Mouse (Mus musculus) E14TG2a.4 (cell line): ENCODE measurements around the gene Pip4k2b.
"Not testable (repeated sequence)": the region's sequence is repeated elsewhere in the genome, so short reads cannot be mapped to it uniquely, and the experiment has no call there.

Experiments used
- H3K27me3 ChIP-seq: 2 replicates; pipeline ENCODE4 v1.6.1; 2014; ENCODE audit warnings: low read length, control low read depth; ENCODE audit not compliant: insufficient read depth
- H3K36me3 ChIP-seq: 2 replicates; pipeline ENCODE4 v1.6.1; 2014; ENCODE audit warnings: low read length, control low read depth; ENCODE audit not compliant: insufficient read depth
- H3K4me1 ChIP-seq: replicated peaks from 2 replicates; pipeline ENCODE4 v1.6.1; 2014; ENCODE audit warnings: low read depth, low read length, control low read depth
- H3K4me3 ChIP-seq: replicated peaks from 2 replicates; pipeline ENCODE4 v1.5.1; 2014; ENCODE audit warnings: mild to moderate bottlenecking, low read length
- H3K9me3 ChIP-seq: 2 replicates; pipeline ENCODE4 v1.6.1; 2014; ENCODE audit warnings: low read length, control low read depth
- CTCF ChIP-seq: conservative IDR thresholded peaks from 2 replicates; pipeline ENCODE4 v1.5.1; 2014; ENCODE audit warnings: low read length
- NANOG ChIP-seq: IDR thresholded peaks from 2 replicates; pipeline ENCODE4 v1.6.1; 2014; ENCODE audit warnings: borderline replicate concordance, low read length, mixed read lengths
- POU5F1 ChIP-seq: IDR thresholded peaks from 2 replicates; pipeline ENCODE4 v1.6.1; 2014; ENCODE audit warnings: low read length, borderline replicate concordance

The Pip4k2b gene

GRCm38 (mm10) chr11:97744063-97744717 is at the start of gene Pip4k2b:
Gene Pip4k2b, minus strand, starts transcription at chr11:97744704.
- Histone ChIP-seq H3K36me3 (peaks cover 43% of the 10 kb centered on the region), H3K9me3 (no peaks in the 10 kb centered on the region), H3K27me3 (no peaks in the 10 kb centered on the region), H3K4me1 (peaks cover 69% of the 10 kb centered on the region), H3K4me3 (peak within 1 kb of the TSS; percentile 92)
- no peak for TF ChIP-seq CTCF
- TF ChIP-seq POU5F1: no peak

GRCm38 (mm10) chr11:97793165-97793564 is 48.7 kb upstream of the Pip4k2b start:
- H3K36me3 ChIP-seq: no peaks in the 10 kb centered on the region
- no peak overlapping the region for H3K4me3 ChIP-seq
- H3K4me1 ChIP-seq: peaks cover 55% of the 10 kb centered on the region
- H3K27me3 ChIP-seq: no peaks in the 10 kb centered on the region
- no peak for TF ChIP-seq POU5F1
- peak; percentile 73 for TF ChIP-seq CTCF
- no peak for TF ChIP-seq NANOG
- H3K9me3 ChIP-seq: no peaks in the 10 kb centered on the region

GRCm38 (mm10) chr11:97790778-97791438 is 46.4 kb upstream of the Pip4k2b start:
- H3K4me3 ChIP-seq, H3K9me3 ChIP-seq, H3K27me3 ChIP-seq, H3K36me3 ChIP-seq: not testable (repeated sequence)
- peaks cover 52% of the 10 kb centered on the region for H3K4me1 ChIP-seq

- H3K9me3 ChIP-seq: no peaks in the 10 kb centered on the region
- no peaks in the 10 kb centered on the region for H3K27me3 ChIP-seq
- TF ChIP-seq NANOG (no peak), POU5F1 (no peak), CTCF (no peak)
- H3K36me3 ChIP-seq: no peaks in the 10 kb centered on the region
- H3K4me3 ChIP-seq: no peak overlapping the region
- H3K4me1 ChIP-seq: peaks cover 47% of the 10 kb centered on the region
These were observed 45.2 kb upstream of the Pip4k2b start for GRCm38 (mm10) chr11:97789727-97790126.

GRCm38 (mm10) chr11:97787961-97788360 is 43.5 kb upstream of the Pip4k2b start:
- TF ChIP-seq POU5F1 (no peak), NANOG (no peak), CTCF (no peak)
- H3K27me3 ChIP-seq: no peaks in the 10 kb centered on the region
- no peaks in the 10 kb centered on the region for H3K9me3 ChIP-seq
- no peak overlapping the region for H3K4me3 ChIP-seq
- peaks cover 43% of the 10 kb centered on the region for H3K4me1 ChIP-seq
- H3K36me3 ChIP-seq: no peaks in the 10 kb centered on the region

GRCm38 (mm10) chr11:97782564-97782895 is 38.0 kb upstream of the Pip4k2b start:
- H3K36me3 ChIP-seq: peaks cover 45% of the 10 kb centered on the region
- no peaks in the 10 kb centered on the region for H3K9me3 ChIP-seq
- no peak for TF ChIP-seq POU5F1
- TF ChIP-seq CTCF: no peak
- H3K4me3 ChIP-seq: peak overlapping the region; percentile 97
- H3K4me1 ChIP-seq: peaks cover 48% of the 10 kb centered on the region
- H3K27me3 ChIP-seq: no peaks in the 10 kb centered on the region

GRCm38 (mm10) chr11:97781832-97782563 is 37.5 kb upstream of the Pip4k2b start, which contains the start of gene Rpl23:
Gene Rpl23, minus strand, starts transcription at chr11:97782437.
- Histone ChIP-seq H3K9me3 (no peaks in the 10 kb centered on the region), H3K27me3 (no peaks in the 10 kb centered on the region), H3K36me3 (peaks cover 50% of the 10 kb centered on the region), H3K4me3 (peak within 1 kb of the TSS; percentile 97), H3K4me1 (peaks cover 50% of the 10 kb centered on the region)
- TF ChIP-seq POU5F1 (no peak), NANOG (no peak), CTCF (no peak)

- Histone ChIP-seq H3K9me3 (no peaks in the 10 kb centered on the region), H3K4me1 (peaks cover 53% of the 10 kb centered on the region), H3K36me3 (peaks cover 55% of the 10 kb centered on the region), H3K27me3 (no peaks in the 10 kb centered on the region), H3K4me3 (peak overlapping the region; percentile 97)
- TF ChIP-seq POU5F1: no peak
- no peak for TF ChIP-seq NANOG
- no peak for TF ChIP-seq CTCF
These were observed 37.0 kb upstream of the Pip4k2b start for GRCm38 (mm10) chr11:97781478-97781831.
